Mouse (Mus musculus) layer of hippocampus, adult 8-10 months (tissue): ENCODE measurements around the gene Trhr2. TPM values are rescaled to one million over a fixed set of nuclear protein-coding genes. Genes with fewer than 3 reads are reported as not detected.

Experiments used
- DNase-seq, 2 experiments: peaks; one replicate each; pipeline ENCODE4 v3.0.0; 2022; ENCODE audit warnings: low spot score in 2 of 2
- total RNA-seq, 4 experiments: library from RNA; stranded (reverse); gene quantifications; 2 replicates each; pipeline ENCODE4 v1.2.4; 2022

Trhr2 gene
- total RNA-seq = 1 to 10 TPM in 3 of 4 experiments, under 1 TPM in 1; 0.31 to 1.8 (median 1.4) TPM

- no peak for DNase-seq
Measured at GRCm38 (mm10) chr8:122360696-122361416, at the start of gene Trhr2. TSS of gene Trhr2 (minus strand) at chr8:122360746.

- DNase-seq = no peak
Measured at GRCm38 (mm10) chr8:122407678-122408077, 47.1 kb upstream of the Trhr2 start.

GRCm38 (mm10) chr8:122405146-122405805 lies 44.7 kb upstream of the Trhr2 start:
- DNase-seq = no peak

- DNase-seq = no peak
Measured at GRCm38 (mm10) chr8:122398186-122398585, 37.6 kb upstream of the Trhr2 start.

- no peak for DNase-seq
Measured at GRCm38 (mm10) chr8:122395291-122395690, 34.7 kb upstream of the Trhr2 start.

GRCm38 (mm10) chr8:122393717-122394116 lies 33.2 kb upstream of the Trhr2 start:
- DNase-seq = no peak

GRCm38 (mm10) chr8:122390758-122391157 lies 30.2 kb upstream of the Trhr2 start:
- DNase-seq = no peak

- no peak for DNase-seq
Measured at GRCm38 (mm10) chr8:122389357-122389756, 28.8 kb upstream of the Trhr2 start.

GRCm38 (mm10) chr8:122383039-122383438 lies 22.5 kb upstream of the Trhr2 start:
- DNase-seq = no peak

GRCm38 (mm10) chr8:122376365-122377231 lies 16.1 kb upstream of the Trhr2 start, which contains the start of gene Zc3h18:
TSS of gene Zc3h18 (plus strand) at chr8:122376609.
- peak; percentile 98 to 99 for DNase-seq

GRCm38 (mm10) chr8:122375751-122376364 lies 15.3 kb upstream of the Trhr2 start:
- DNase-seq = no peak

GRCm38 (mm10) chr8:122375320-122375719 lies 14.8 kb upstream of the Trhr2 start:
- DNase-seq = no peak

- DNase-seq = no peak
Measured at GRCm38 (mm10) chr8:122371706-122372105, 11.2 kb upstream of the Trhr2 start.

GRCm38 (mm10) chr8:122369665-122370064 lies 9.1 kb upstream of the Trhr2 start:
- DNase-seq = peak in 1 of 2 experiments; percentile 68

- DNase-seq = no peak
Measured at GRCm38 (mm10) chr8:122368494-122368893, 7.9 kb upstream of the Trhr2 start.

- no peak for DNase-seq
Measured at GRCm38 (mm10) chr8:122362967-122363366, 2.4 kb upstream of the Trhr2 start.

- no peak for DNase-seq
Measured at GRCm38 (mm10) chr8:122362271-122362670, 1.7 kb upstream of the Trhr2 start.

GRCm38 (mm10) chr8:122359111-122359775 lies 1.3 kb downstream of the Trhr2 start:
- DNase-seq = no peak

GRCm38 (mm10) chr8:122357641-122358040 lies 2.9 kb downstream of the Trhr2 start:
- DNase-seq = no peak

GRCm38 (mm10) chr8:122357202-122357601 lies 3.3 kb downstream of the Trhr2 start:
- DNase-seq = no peak
